Mouse (Mus musculus) heart, adult 2 months (tissue): ENCODE results near the gene Bpifa5. TPM values are rescaled to one million over a fixed set of nuclear protein-coding genes. Genes with fewer than 3 reads are reported as not detected.

Experiments
- DNase-seq, 2 experiments: peaks; one replicate each; pipeline ENCODE4 v3.0.0; 2021
- H3K27ac ChIP-seq: fragments of 200-600 bp; 2 replicates; pipeline ENCODE4 v1.8.1; 2022
- H3K27me3 ChIP-seq: fragments of 200-500 bp; 2 replicates; pipeline ENCODE4 v1.6.1; 2012; ENCODE audit warnings: mild to moderate bottlenecking, low read length, inconsistent platforms, mixed read lengths; ENCODE audit not compliant: control insufficient read depth, insufficient read depth
- H3K36me3 ChIP-seq: fragments of 200-500 bp; 2 replicates; pipeline ENCODE4 v1.6.1; 2012; ENCODE audit warnings: low read length, inconsistent platforms; ENCODE audit not compliant: control insufficient read depth, insufficient read depth
- H3K4me1 ChIP-seq: fragments of 200-500 bp; 2 replicates; pipeline ENCODE4 v1.6.1; 2011; ENCODE audit warnings: low read length; ENCODE audit not compliant: control insufficient read depth, insufficient read depth
- H3K4me3 ChIP-seq: fragments of 200-600 bp; 2 replicates; pipeline ENCODE4 v1.8.1; 2022
- H3K79me2 ChIP-seq: fragments of 200-500 bp; replicated peaks from 2 replicates; pipeline ENCODE4 v1.6.1; 2012; ENCODE audit warnings: mild to moderate bottlenecking, inconsistent platforms, low read length, moderate library complexity, mixed read lengths; ENCODE audit not compliant: control insufficient read depth, insufficient read depth
- H3K9ac ChIP-seq: fragments of 200-500 bp; 2 replicates; pipeline ENCODE4 v1.6.1; 2012; ENCODE audit warnings: low read depth, mild to moderate bottlenecking, control low read depth, inconsistent platforms, low read length, mixed read lengths
- CTCF ChIP-seq: fragments of 200-600 bp; IDR thresholded peaks from 2 replicates; pipeline ENCODE4 v1.8.1; 2022; ENCODE audit warnings: antibody characterized with exemption, mild to moderate bottlenecking, moderate library complexity
- EP300 ChIP-seq: fragments of 200-500 bp; IDR thresholded peaks from 2 replicates; pipeline ENCODE4 v1.6.1; 2011; ENCODE audit warnings: low read depth, low read length, control low read depth; ENCODE audit not compliant: insufficient read depth
- POLR2A ChIP-seq: fragments of 200-500 bp; IDR thresholded peaks from 2 replicates; pipeline ENCODE4 v1.6.1; 2011; ENCODE audit warnings: mild to moderate bottlenecking, low read depth, low read length, control low read depth; ENCODE audit not compliant: insufficient read depth
- WGBS: fragments of 180-500 bp; shearing (Covaris S2); methylation state at CpG from one replicate; pipeline ENCODE4 v1.1.7; 2018; 5-methylcytosine and 5-hydroxymethylcytosine counted together
- intact Hi-C: fragments of 180-260 bp; cut with DNase I; formaldehyde crosslinking; loops from one replicate; pipeline ENCODE4 v1.15.1; 2025
- polyA plus RNA-seq: library from polyadenylated mRNA; depleted of rRNA; stranded (reverse); fragments of >200 nt; gene quantifications from 2 replicates; pipeline ENCODE4 v1.2.3, GENCODE M21; 2012
- total RNA-seq, 2 experiments: library from RNA; stranded (reverse); gene quantifications; 2 replicates each; pipeline ENCODE4 v1.2.3; 2021

Gene Bpifa5
- total and polyA plus RNA-seq, 3 experiments: not detected

- TF ChIP-seq CTCF (no peak), EP300 (no peak), POLR2A (no peak)
- Histone ChIP-seq H3K9ac (no peak overlapping the region), H3K4me1 (no peaks in the 10 kb centered on the region), H3K27ac (no peak overlapping the region), H3K36me3 (no peaks in the 10 kb centered on the region), H3K4me3 (no peak overlapping the region), H3K79me2 (no peaks in the 10 kb centered on the region), H3K27me3 (no peaks in the 10 kb centered on the region)
- no peak for DNase-seq
- WGBS: 54% methylated on average over 6 of the region's 6 CpGs
- intact Hi-C loops: no loop called here
Measured at GRCm38 (mm10) chr2:154185319-154185718, 22.9 kb downstream of the Bpifa5 start.

GRCm38 (mm10) chr2:154185748-154186147 lies 23.3 kb downstream of the Bpifa5 start:
- no peaks in the 10 kb centered on the region for H3K27me3 ChIP-seq
- 59% methylated on average over 3 of the region's 3 CpGs for whole genome bisulfite sequencing
- H3K36me3 ChIP-seq: no peaks in the 10 kb centered on the region
- TF ChIP-seq CTCF (no peak), POLR2A (no peak), EP300 (no peak)
- H3K27ac ChIP-seq: no peak overlapping the region
- H3K79me2 ChIP-seq: no peaks in the 10 kb centered on the region
- H3K4me3 ChIP-seq: no peak overlapping the region
- H3K4me1 ChIP-seq: no peaks in the 10 kb centered on the region
- DNase-seq: no peak
- intact Hi-C loops: no loop called here
- no peak overlapping the region for H3K9ac ChIP-seq

GRCm38 (mm10) chr2:154187468-154187867 lies 25.1 kb downstream of the Bpifa5 start:
- WGBS: 41% methylated on average over 5 of the region's 5 CpGs
- peak; percentile 53 for TF ChIP-seq CTCF
- no peak for TF ChIP-seq POLR2A
- Histone ChIP-seq H3K27me3 (no peaks in the 10 kb centered on the region), H3K36me3 (no peaks in the 10 kb centered on the region), H3K27ac (no peak overlapping the region), H3K9ac (no peak overlapping the region), H3K4me1 (no peaks in the 10 kb centered on the region), H3K79me2 (no peaks in the 10 kb centered on the region), H3K4me3 (no peak overlapping the region)
- no peak for DNase-seq
- intact Hi-C loops: no loop called here

GRCm38 (mm10) chr2:154189877-154190434 lies 27.5 kb downstream of the Bpifa5 start:
- Histone ChIP-seq H3K79me2 (no peaks in the 10 kb centered on the region), H3K9ac (no peak overlapping the region), H3K4me3 (no peak overlapping the region), H3K27ac (no peak overlapping the region), H3K4me1 (peaks cover 2% of the 10 kb centered on the region; the same call in 1 of the 2 replicates), H3K36me3 (no peaks in the 10 kb centered on the region), H3K27me3 (no peaks in the 10 kb centered on the region)
- no peak for DNase-seq
- TF ChIP-seq CTCF (no peak), EP300 (no peak), POLR2A (no peak)
- intact Hi-C loops: no loop called here
- 88% methylated on average over 7 of the region's 7 CpGs for WGBS

GRCm38 (mm10) chr2:154190546-154191258 lies 28.3 kb downstream of the Bpifa5 start, which contains the start of gene Bpifb1:
Gene Bpifb1, plus strand, starts transcription at chr2:154190818.
- H3K27ac ChIP-seq: no peak within 1 kb of the TSS
- whole genome bisulfite sequencing: 83% methylated on average over 11 of the region's 11 CpGs

GRCm38 (mm10) chr2:154192141-154192540 lies 29.7 kb downstream of the Bpifa5 start:
- Histone ChIP-seq H3K36me3 (no peaks in the 10 kb centered on the region), H3K27ac (no peak overlapping the region), H3K9ac (no peak overlapping the region), H3K4me3 (no peak overlapping the region), H3K79me2 (no peaks in the 10 kb centered on the region), H3K27me3 (no peaks in the 10 kb centered on the region), H3K4me1 (peaks cover 2% of the 10 kb centered on the region; the same call in 1 of the 2 replicates)
- TF ChIP-seq EP300 (no peak), POLR2A (no peak), CTCF (no peak)
- WGBS: 37% methylated on average over 2 of the region's 2 CpGs
- intact Hi-C loops: no loop called here
- DNase-seq: no peak

More at GRCm38 (mm10) chr2:154190546-154191258, 28.3 kb downstream of the Bpifa5 start, which contains the start of gene Bpifb1:
- no peaks in the 10 kb centered on the region for H3K36me3 ChIP-seq
- no peaks in the 10 kb centered on the region for H3K27me3 ChIP-seq
- no peak within 1 kb of the TSS for H3K4me3 ChIP-seq
- peaks cover 2% of the 10 kb centered on the region; the same call in 1 of the 2 replicates for H3K4me1 ChIP-seq
- no peak for TF ChIP-seq POLR2A
- TF ChIP-seq CTCF: peak; percentile 19; the same call in 1 of the 2 replicates
- TF ChIP-seq EP300: no peak
- intact Hi-C loops: no loop called here
- DNase-seq: no peak
- H3K79me2 ChIP-seq: no peaks in the 10 kb centered on the region
- H3K9ac ChIP-seq: no peak within 1 kb of the TSS
